Mouse (Mus musculus): ENCODE results near the gene Kcnip1. TPM values are rescaled to one million over a fixed set of nuclear protein-coding genes. Genes with fewer than 3 reads are reported as not detected.

Gene Kcnip1
- polyA plus RNA-seq, 1 experiment from 2014 or later: 9.0 TPM

DNA sequence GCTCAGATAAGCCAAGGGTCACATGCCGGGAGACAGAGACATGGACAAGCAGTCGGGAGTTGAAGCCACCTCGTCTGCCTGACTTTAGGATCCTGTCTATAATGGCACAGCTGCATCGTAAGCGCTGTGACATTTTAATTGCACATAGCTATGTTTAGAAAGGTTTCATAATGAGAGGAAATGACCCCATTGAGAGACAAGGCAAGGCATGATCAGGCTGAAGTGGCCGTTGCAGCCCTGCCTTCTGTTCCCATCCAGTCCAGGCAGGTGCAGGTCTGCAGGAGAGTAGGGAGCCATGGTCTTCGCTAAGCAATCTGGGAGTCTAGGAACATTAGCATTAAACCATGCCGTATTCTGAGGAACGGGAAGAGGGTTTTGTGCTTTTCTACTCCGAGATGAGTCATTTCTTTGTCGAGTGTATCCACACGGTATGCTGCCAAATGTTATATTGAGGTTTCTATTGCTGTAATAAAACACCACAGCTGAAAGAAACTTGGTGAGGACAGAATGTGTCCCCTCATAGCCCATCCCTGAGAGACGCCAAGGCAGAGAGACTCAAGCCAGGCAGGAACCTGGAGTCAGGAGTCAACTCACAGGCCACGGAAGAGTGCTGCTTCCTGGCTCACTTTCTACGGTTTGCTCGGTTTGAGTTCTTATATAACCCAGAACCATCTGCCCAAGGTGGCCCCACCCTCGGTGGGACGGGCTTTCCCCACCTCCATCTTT, 60.4 kb downstream of the Kcnip1 start:
- Histone ChIP-seq H3K9ac (ENCODE audit: low read length) (no peak overlapping the region), H3K36me3 (ENCODE audit: control insufficient read depth, insufficient read depth, low read length) (no peaks in the 10 kb centered on the region), H3K4me1 (ENCODE audit: control insufficient read depth, insufficient read depth, low read length) (no peaks in the 10 kb centered on the region), H3K4me3 (ENCODE audit: low read depth, low read length) (no peak overlapping the region), H3K27me3 (ENCODE audit: control insufficient read depth, insufficient read depth, low read length) (no peaks in the 10 kb centered on the region), H3K4me2 (no peak overlapping the region), H3K9me3 (ENCODE audit: control insufficient read depth, low read length) (no peaks in the 10 kb centered on the region), H3K27ac (ENCODE audit: low read depth, low read length) (no peak overlapping the region)
- DNase-seq (ENCODE audit: low spot score, missing footprints): peak; percentile 82
- WGBS: 76% methylated on average over 18 of the region's 18 CpGs
- peak; percentile 14; the same call in 1 of the 2 replicates for ATAC-seq (ENCODE audit: low FRiP score)

DNA sequence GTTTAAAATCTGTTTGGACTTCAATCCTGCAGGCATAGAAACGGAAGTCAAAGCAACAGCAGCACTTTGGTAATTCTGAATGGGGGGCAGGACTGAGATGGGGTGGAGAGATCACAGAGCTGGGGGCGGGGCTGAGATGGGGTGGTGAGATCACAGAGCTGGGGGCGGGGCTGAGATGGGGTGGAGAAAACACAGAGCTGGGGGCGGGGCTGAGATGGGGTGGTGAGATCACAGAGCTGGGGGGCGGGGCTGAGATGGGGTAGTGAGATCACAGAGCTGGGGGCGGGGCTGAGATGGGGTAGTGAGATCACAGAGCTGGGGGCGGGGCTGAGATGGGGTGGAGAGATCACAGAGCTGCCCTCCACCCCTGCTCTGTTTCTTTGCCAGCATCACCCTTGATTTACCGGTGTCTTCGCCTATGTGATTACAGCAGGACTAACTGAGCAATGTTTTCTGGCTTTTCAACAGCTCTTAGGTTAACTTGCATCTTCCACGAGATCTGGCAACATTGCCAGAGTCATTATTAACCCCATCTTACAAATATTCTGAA, 61.0 kb downstream of the Kcnip1 start:
- WGBS: 13% methylated on average over 9 of the region's 10 CpGs
- Histone ChIP-seq H3K9ac (ENCODE audit: low read length) (no peak overlapping the region), H3K4me3 (ENCODE audit: low read depth, low read length) (no peak overlapping the region), H3K27ac (ENCODE audit: low read depth, low read length) (no peak overlapping the region), H3K27me3 (ENCODE audit: control insufficient read depth, insufficient read depth, low read length) (no peaks in the 10 kb centered on the region), H3K9me3 (ENCODE audit: control insufficient read depth, low read length) (no peaks in the 10 kb centered on the region), H3K4me2 (no peak overlapping the region), H3K4me1 (ENCODE audit: control insufficient read depth, insufficient read depth, low read length) (no peaks in the 10 kb centered on the region), H3K36me3 (ENCODE audit: control insufficient read depth, insufficient read depth, low read length) (no peaks in the 10 kb centered on the region)
- peak; percentile 86 for DNase-seq (ENCODE audit: low spot score, missing footprints)
- peak; percentile 47; the same call in 1 of the 2 replicates for ATAC-seq (ENCODE audit: low FRiP score)

DNA sequence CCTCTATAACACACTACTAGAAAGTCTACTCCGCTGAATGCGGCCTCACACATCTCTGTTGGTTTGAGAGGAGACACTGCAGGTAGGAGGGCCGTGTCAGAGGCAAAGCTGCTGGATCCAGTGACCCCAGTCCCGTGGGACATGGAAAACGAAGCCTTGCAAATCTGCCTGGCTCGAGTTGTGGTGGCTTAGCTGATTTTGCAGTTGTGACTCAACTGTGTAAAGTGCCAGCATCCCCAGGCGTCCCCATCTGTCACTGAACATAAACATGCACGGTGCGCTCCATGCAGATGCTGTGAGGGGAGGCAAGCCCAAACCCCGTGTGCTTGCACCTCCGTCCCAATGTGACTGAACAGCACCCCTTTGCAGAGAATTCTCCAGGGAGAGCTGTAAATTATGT, 63.5 kb downstream of the Kcnip1 start:
- Histone ChIP-seq H3K4me1 (ENCODE audit: control insufficient read depth, insufficient read depth, low read length) (no peaks in the 10 kb centered on the region), H3K4me3 (ENCODE audit: low read depth, low read length) (no peak overlapping the region), H3K4me2 (no peak overlapping the region), H3K9me3 (ENCODE audit: control insufficient read depth, low read length) (no peaks in the 10 kb centered on the region), H3K27me3 (ENCODE audit: control insufficient read depth, insufficient read depth, low read length) (no peaks in the 10 kb centered on the region), H3K36me3 (ENCODE audit: control insufficient read depth, insufficient read depth, low read length) (no peaks in the 10 kb centered on the region), H3K9ac (ENCODE audit: low read length) (no peak overlapping the region), H3K27ac (ENCODE audit: low read depth, low read length) (no peak overlapping the region)
- WGBS: 71% methylated on average over 11 of the region's 11 CpGs
- DNase-seq (ENCODE audit: low spot score, missing footprints) (no peak), ATAC-seq (ENCODE audit: low FRiP score) (no peak)

DNA sequence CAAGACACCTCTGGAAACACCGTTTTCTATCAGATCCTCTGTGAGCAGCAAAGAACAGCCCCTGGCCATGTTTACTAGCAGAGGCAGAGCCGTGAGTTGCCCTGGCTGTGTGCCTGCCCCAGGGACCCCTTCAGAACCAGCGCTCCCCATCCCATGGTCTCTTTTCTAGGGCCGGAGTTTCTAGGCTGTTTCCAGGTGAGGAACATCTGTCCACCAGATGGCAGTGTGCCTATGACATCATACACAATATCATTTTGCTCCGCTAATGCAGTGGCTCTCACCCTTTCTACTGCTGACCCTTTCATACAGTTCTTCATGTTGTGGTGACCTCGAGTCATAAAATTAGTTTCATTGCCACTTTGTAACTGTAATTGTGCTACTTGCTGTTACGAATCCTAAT, 64.3 kb downstream of the Kcnip1 start:
- no peaks in the 10 kb centered on the region for H3K4me1 ChIP-seq (ENCODE audit: control insufficient read depth, insufficient read depth, low read length)
- WGBS: 45% methylated on average over 7 of the region's 7 CpGs
- no peak overlapping the region for H3K4me2 ChIP-seq
- H3K27ac ChIP-seq (ENCODE audit: low read depth, low read length): no peak overlapping the region
- no peaks in the 10 kb centered on the region for H3K9me3 ChIP-seq (ENCODE audit: control insufficient read depth, low read length)
- H3K4me3 ChIP-seq (ENCODE audit: low read depth, low read length): no peak overlapping the region
- H3K27me3 ChIP-seq (ENCODE audit: control insufficient read depth, insufficient read depth, low read length): no peaks in the 10 kb centered on the region
- H3K36me3 ChIP-seq (ENCODE audit: control insufficient read depth, insufficient read depth, low read length): no peaks in the 10 kb centered on the region
- H3K9ac ChIP-seq (ENCODE audit: low read length): no peak overlapping the region
- DNase-seq (ENCODE audit: low spot score, missing footprints) (peak; percentile 89), ATAC-seq (ENCODE audit: low FRiP score) (no peak)

DNA sequence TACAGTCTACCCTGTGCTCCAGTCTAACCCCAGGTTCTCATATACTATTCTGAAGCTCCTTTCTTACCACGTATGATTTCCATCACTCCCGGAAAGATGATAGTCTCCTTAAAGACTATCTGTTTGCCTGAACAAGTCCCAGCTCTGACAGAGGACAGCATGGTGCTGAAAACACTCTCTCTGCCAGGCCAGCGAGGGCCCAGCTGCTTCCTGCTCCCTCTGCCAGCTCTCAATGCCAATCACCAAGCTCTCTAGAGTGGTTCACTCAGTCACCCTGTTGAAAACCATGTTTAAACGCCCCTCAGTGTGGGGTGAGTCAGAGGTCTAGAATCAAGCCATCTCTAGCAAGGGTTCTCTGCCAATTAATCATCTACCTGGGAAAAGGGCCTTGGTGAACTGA, 65.1 kb downstream of the Kcnip1 start:
- no peak for ATAC-seq (ENCODE audit: low FRiP score)
- WGBS: 84% methylated on average over 4 of the region's 4 CpGs
- H3K4me1 ChIP-seq (ENCODE audit: control insufficient read depth, insufficient read depth, low read length): no peaks in the 10 kb centered on the region
- no peaks in the 10 kb centered on the region for H3K9me3 ChIP-seq (ENCODE audit: control insufficient read depth, low read length)
- no peak overlapping the region for H3K9ac ChIP-seq (ENCODE audit: low read length)
- no peak overlapping the region for H3K4me3 ChIP-seq (ENCODE audit: low read depth, low read length)
- no peak overlapping the region for H3K4me2 ChIP-seq
- DNase-seq (ENCODE audit: low spot score, missing footprints): no peak
- H3K27me3 ChIP-seq (ENCODE audit: control insufficient read depth, insufficient read depth, low read length): no peaks in the 10 kb centered on the region
- H3K36me3 ChIP-seq (ENCODE audit: control insufficient read depth, insufficient read depth, low read length): no peaks in the 10 kb centered on the region
- H3K27ac ChIP-seq (ENCODE audit: low read depth, low read length): no peak overlapping the region

DNA sequence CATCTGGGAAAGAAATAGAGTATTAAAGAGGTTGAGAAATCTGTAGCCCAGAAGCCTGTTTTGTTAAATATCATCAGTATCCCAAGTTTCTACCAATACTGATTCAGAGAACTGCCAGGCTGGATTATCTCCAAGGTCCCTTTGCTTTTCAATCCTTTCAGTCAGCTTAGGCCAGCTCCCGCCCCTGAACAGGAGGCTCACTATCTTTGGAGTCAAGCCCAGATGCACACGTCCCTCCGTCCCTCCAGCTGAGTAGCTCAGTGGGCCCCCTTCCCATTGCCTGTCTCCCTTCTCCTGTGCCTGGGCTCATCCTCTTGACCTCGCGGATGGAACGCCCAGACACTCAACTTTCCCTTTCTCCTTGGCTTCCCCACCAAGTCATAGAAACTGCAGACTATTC, 65.6 kb downstream of the Kcnip1 start:
- Histone ChIP-seq H3K9ac (ENCODE audit: low read length) (no peak overlapping the region), H3K4me3 (ENCODE audit: low read depth, low read length) (no peak overlapping the region), H3K4me1 (ENCODE audit: control insufficient read depth, insufficient read depth, low read length) (no peaks in the 10 kb centered on the region), H3K36me3 (ENCODE audit: control insufficient read depth, insufficient read depth, low read length) (no peaks in the 10 kb centered on the region), H3K27ac (ENCODE audit: low read depth, low read length) (no peak overlapping the region), H3K9me3 (ENCODE audit: control insufficient read depth, low read length) (no peaks in the 10 kb centered on the region), H3K27me3 (ENCODE audit: control insufficient read depth, insufficient read depth, low read length) (no peaks in the 10 kb centered on the region), H3K4me2 (no peak overlapping the region)
- no peak for ATAC-seq (ENCODE audit: low FRiP score)
- 44% methylated on average over 6 of the region's 6 CpGs for WGBS
- no peak for DNase-seq (ENCODE audit: low spot score, missing footprints)

DNA sequence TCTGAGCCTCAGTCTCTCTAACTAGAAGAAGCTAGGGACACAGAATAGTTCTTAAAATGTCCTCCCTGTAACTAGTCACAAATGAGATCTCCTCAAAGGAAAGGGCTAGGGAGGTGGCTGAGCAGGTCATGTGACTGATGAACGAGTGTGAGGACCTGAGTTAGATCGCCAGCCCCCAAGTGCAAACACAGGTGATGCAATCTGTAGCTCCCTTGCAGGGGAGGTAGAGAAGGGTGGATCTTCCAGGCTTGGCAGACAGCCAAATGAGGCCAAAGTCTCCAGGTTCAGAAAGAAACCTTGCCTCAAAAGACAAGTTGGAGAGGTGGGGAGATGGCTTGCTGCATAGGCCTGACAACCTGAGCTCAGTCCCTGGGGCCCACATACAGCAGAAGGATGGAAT, 66.4 kb downstream of the Kcnip1 start:
- H3K4me2 ChIP-seq: no peak overlapping the region
- H3K36me3 ChIP-seq (ENCODE audit: control insufficient read depth, insufficient read depth, low read length): no peaks in the 10 kb centered on the region
- no peaks in the 10 kb centered on the region for H3K9me3 ChIP-seq (ENCODE audit: control insufficient read depth, low read length)
- no peak for ATAC-seq (ENCODE audit: low FRiP score)
- no peak overlapping the region for H3K27ac ChIP-seq (ENCODE audit: low read depth, low read length)
- no peak for DNase-seq (ENCODE audit: low spot score, missing footprints)
- 77% methylated on average over 2 of the region's 2 CpGs for WGBS
- H3K9ac ChIP-seq (ENCODE audit: low read length): no peak overlapping the region
- H3K4me3 ChIP-seq (ENCODE audit: low read depth, low read length): no peak overlapping the region
- H3K4me1 ChIP-seq (ENCODE audit: control insufficient read depth, insufficient read depth, low read length): no peaks in the 10 kb centered on the region
- H3K27me3 ChIP-seq (ENCODE audit: control insufficient read depth, insufficient read depth, low read length): no peaks in the 10 kb centered on the region

DNA sequence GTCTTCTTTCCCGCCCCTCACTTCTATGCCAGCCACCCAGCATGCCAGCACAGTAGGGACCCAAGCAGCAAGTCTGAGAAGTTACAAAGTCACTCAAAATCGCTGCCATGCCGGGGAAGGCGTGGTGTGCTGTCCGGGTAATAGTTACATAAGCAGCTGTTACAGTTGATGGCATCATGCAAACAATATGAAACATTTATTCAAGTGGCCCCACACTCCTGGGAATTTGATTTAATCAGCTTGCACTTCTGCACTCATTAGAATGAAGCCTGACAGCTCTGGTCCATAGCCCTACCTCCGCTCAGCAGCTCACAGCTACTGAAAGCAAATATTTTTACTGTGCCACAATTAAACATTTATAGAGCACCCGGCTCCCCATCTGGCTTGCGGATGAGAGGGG, 67.2 kb downstream of the Kcnip1 start:
- ATAC-seq (ENCODE audit: low FRiP score) (no peak), DNase-seq (ENCODE audit: low spot score, missing footprints) (no peak)
- Histone ChIP-seq H3K9me3 (ENCODE audit: control insufficient read depth, low read length) (no peaks in the 10 kb centered on the region), H3K36me3 (ENCODE audit: control insufficient read depth, insufficient read depth, low read length) (no peaks in the 10 kb centered on the region), H3K4me3 (ENCODE audit: low read depth, low read length) (no peak overlapping the region), H3K27me3 (ENCODE audit: control insufficient read depth, insufficient read depth, low read length) (no peaks in the 10 kb centered on the region), H3K27ac (ENCODE audit: low read depth, low read length) (no peak overlapping the region), H3K9ac (ENCODE audit: low read length) (no peak overlapping the region), H3K4me2 (no peak overlapping the region), H3K4me1 (ENCODE audit: control insufficient read depth, insufficient read depth, low read length) (no peaks in the 10 kb centered on the region)
- WGBS: 82% methylated on average over 8 of the region's 8 CpGs

DNA sequence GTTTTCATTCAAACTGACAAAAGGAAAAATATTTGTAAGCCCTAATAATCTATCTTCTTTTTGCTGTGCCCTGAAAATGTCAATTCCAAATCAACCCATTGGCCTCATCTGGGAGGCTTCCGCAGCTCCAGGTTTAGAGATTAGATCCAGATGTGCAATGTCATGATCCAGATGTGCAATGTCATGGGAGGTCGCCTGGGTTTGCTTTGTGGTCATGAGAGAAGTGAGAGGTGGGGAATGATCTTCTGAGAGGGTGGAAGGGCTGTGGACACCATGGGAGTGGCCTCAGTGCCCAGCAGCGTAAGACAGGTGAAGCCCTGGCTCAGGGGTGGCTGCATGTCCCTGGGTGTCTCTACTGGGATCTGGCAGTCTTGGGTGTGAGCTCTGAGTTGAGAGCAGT, 69.9 kb downstream of the Kcnip1 start:
- DNase-seq (ENCODE audit: low spot score, missing footprints) (peak; percentile 73), ATAC-seq (ENCODE audit: low FRiP score) (no peak)
- no peaks in the 10 kb centered on the region for H3K27me3 ChIP-seq (ENCODE audit: control insufficient read depth, insufficient read depth, low read length)
- no peak overlapping the region for H3K4me3 ChIP-seq (ENCODE audit: low read depth, low read length)
- H3K4me2 ChIP-seq: no peak overlapping the region
- H3K9me3 ChIP-seq (ENCODE audit: control insufficient read depth, low read length): no peaks in the 10 kb centered on the region
- H3K9ac ChIP-seq (ENCODE audit: low read length): no peak overlapping the region
- WGBS: 64% methylated on average over 3 of the region's 3 CpGs
- H3K27ac ChIP-seq (ENCODE audit: low read depth, low read length): no peak overlapping the region
- no peaks in the 10 kb centered on the region for H3K36me3 ChIP-seq (ENCODE audit: control insufficient read depth, insufficient read depth, low read length)
- no peaks in the 10 kb centered on the region for H3K4me1 ChIP-seq (ENCODE audit: control insufficient read depth, insufficient read depth, low read length)

Measured in midbrain, embryonic 11.5 days (tissue).